Mouse (Mus musculus): Measurements from ENCODE around the gene Pde6g.

The Pde6g gene

GRCm38 (mm10) chr11:120467051-120467735 is 13.9 kb upstream of the Pde6g start, which contains the start of gene Arl16:
Arl16 (minus strand) TSS chr11:120467607.
- in situ Hi-C loops (cut with MseI, MboI), result no loop called here

GRCm38 (mm10) chr11:120465521-120465920 is 12.2 kb upstream of the Pde6g start:
- in situ Hi-C loops (cut with MseI, MboI), result no loop called here

GRCm38 (mm10) chr11:120464365-120464764 is 11.1 kb upstream of the Pde6g start:
- in situ Hi-C loops (cut with MseI, MboI), result no loop called here

- in situ Hi-C loops (cut with MseI, MboI), result no loop called here
Measured at GRCm38 (mm10) chr11:120463536-120463935, 10.2 kb upstream of the Pde6g start.

GRCm38 (mm10) chr11:120458847-120459597 is 5.7 kb upstream of the Pde6g start:
- in situ Hi-C loops (cut with MseI, MboI), result no loop called here

- in situ Hi-C loops (cut with MseI, MboI), result no loop called here
Measured at GRCm38 (mm10) chr11:120457772-120458751, 4.8 kb upstream of the Pde6g start, which contains the start of the genes Oxld1 and Ccdc137. Oxld1 (minus strand) TSS chr11:120458068. Ccdc137 (plus strand) TSS chr11:120458115.

GRCm38 (mm10) chr11:120457370-120457769 is 4.1 kb upstream of the Pde6g start:
- in situ Hi-C loops (cut with MseI, MboI), result no loop called here

- in situ Hi-C loops (cut with MseI, MboI), result no loop called here
Measured at GRCm38 (mm10) chr11:120455413-120455812, 2.1 kb upstream of the Pde6g start.

- in situ Hi-C loops (cut with MseI, MboI), result no loop called here
Measured at GRCm38 (mm10) chr11:120454965-120455364, 1.7 kb upstream of the Pde6g start.

- in situ Hi-C loops (cut with MseI, MboI), result no loop called here
Measured at GRCm38 (mm10) chr11:120452246-120452645, 1.1 kb downstream of the Pde6g start.

- in situ Hi-C loops (cut with MseI, MboI), result no loop called here
Measured at GRCm38 (mm10) chr11:120447179-120447578, 6.1 kb downstream of the Pde6g start.

GRCm38 (mm10) chr11:120445475-120445874 is 7.8 kb downstream of the Pde6g start:
- in situ Hi-C loops (cut with MseI, MboI), result no loop called here

GRCm38 (mm10) chr11:120444106-120444505 is 9.2 kb downstream of the Pde6g start:
- in situ Hi-C loops (cut with MseI, MboI), result no loop called here

- in situ Hi-C loops (cut with MseI, MboI), result no loop called here
Measured at GRCm38 (mm10) chr11:120442765-120443280, 10.5 kb downstream of the Pde6g start.

- in situ Hi-C loops (cut with MseI, MboI), result no loop called here
Measured at GRCm38 (mm10) chr11:120442344-120442743, 11.0 kb downstream of the Pde6g start, which contains the start of gene Tspan10. Tspan10 (plus strand) TSS chr11:120442644.

- in situ Hi-C loops (cut with MseI, MboI), result no loop called here
Measured at GRCm38 (mm10) chr11:120437857-120438385, 15.4 kb downstream of the Pde6g start.

GRCm38 (mm10) chr11:120437152-120437856 is 16.0 kb downstream of the Pde6g start, which contains the start of gene Nploc4:
Nploc4 (minus strand) TSS chr11:120437708.
- in situ Hi-C loops (cut with MseI, MboI), result no loop called here

- in situ Hi-C loops (cut with MseI, MboI), result no loop called here
Measured at GRCm38 (mm10) chr11:120426727-120427126, 26.6 kb downstream of the Pde6g start.

GRCm38 (mm10) chr11:120423569-120424295 is 29.6 kb downstream of the Pde6g start:
- in situ Hi-C loops (cut with MseI, MboI), result no loop called here
